In the genomic region with DNA sequence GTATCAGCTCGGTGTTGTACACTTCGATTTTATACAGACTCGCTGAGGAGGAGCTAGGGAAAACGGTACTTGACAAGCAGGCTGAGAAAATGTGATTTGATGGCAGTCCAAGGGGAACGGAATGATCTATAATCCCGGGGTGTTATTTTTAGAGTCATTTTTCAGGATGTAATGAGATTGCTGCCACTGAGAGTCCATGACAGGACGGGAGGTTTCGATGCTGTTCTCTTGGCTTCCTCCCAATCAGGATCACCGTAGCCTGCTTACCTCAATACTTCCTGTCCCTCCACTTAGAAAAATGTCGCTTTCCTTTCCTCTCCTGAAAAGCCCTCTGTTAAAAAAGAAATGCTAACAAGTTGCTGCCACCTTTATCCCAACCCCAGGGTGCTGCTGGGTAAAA, we compare ENCODE assay signal across 12 mouse cellular contexts.
DNase-seq lines count a peak whose midpoint lies in the region; ATAC-seq lines count a peak whose summit lies in the region.
"Had no signal": no experiment of that assay in that cellular context is flagged by ENCODE, and none has a peak within 500 bp of the region (broad histone marks: within the 10 kb centered on the region; RNA-seq: fewer than 3 reads in every experiment).

No protein-coding gene starts in this region.

- no peak for ATAC-seq in cerebellum, adult (ENCODE audit: insufficient number of reproducible peaks, low FRiP score, low TSS enrichment)
- ATAC-seq in hindbrain, embryonic 13.5 days (ENCODE audit: low FRiP score) = no peak
- ATAC-seq in hindbrain, embryonic 12.5 days (ENCODE audit: low FRiP score) = no peak
- ATAC-seq: forebrain, embryonic 14.5 days; intestine, embryonic 16.5 days had no signal

- H3K4me3 ChIP-seq in hindbrain, embryonic 13.5 days = no peak overlapping the region
- H3K4me3 ChIP-seq in hindbrain, embryonic 12.5 days = no peak overlapping the region
- H3K4me3 ChIP-seq: megakaryocyte, embryonic 14.5 days had no signal

- no peak overlapping the region for H3K4me2 ChIP-seq in hindbrain, embryonic 13.5 days
- H3K4me2 ChIP-seq in hindbrain, embryonic 12.5 days (replicated peaks) = no peak overlapping the region

- no peaks in the 10 kb centered on the region for H3K27me3 ChIP-seq in hindbrain, embryonic 13.5 days
- no peaks in the 10 kb centered on the region for H3K27me3 ChIP-seq in hindbrain, embryonic 12.5 days
- H3K27me3 ChIP-seq: megakaryocyte, embryonic 14.5 days had no signal

- H3K4me1 ChIP-seq in hindbrain, embryonic 13.5 days (replicated peaks) = peaks cover 15% of the 10 kb centered on the region
- H3K4me1 ChIP-seq in hindbrain, embryonic 12.5 days = peaks cover 4% of the 10 kb centered on the region; the same call in 1 of the 2 replicates
- H3K4me1 ChIP-seq: megakaryocyte, embryonic 14.5 days had no signal

- 66% methylated on average over 10 of the region's 10 CpGs for WGBS in hindbrain, embryonic 13.5 days
- 68% methylated on average over 10 of the region's 10 CpGs for WGBS in hindbrain, embryonic 12.5 days

- no peak overlapping the region for H3K9ac ChIP-seq in hindbrain, embryonic 13.5 days
- no peak overlapping the region for H3K9ac ChIP-seq in hindbrain, embryonic 12.5 days
- H3K9ac ChIP-seq: liver, embryonic 14.5 days had no signal

- intact Hi-C loops in heart, postnatal 10 days (cut with DNase I) = no loop called here

- H3K36me3 ChIP-seq in hindbrain, embryonic 13.5 days = no peaks in the 10 kb centered on the region
- no peaks in the 10 kb centered on the region for H3K36me3 ChIP-seq in hindbrain, embryonic 12.5 days

- DNase-seq in cerebellum, adult 9-11 months = peak; percentile 53
- DNase-seq in lung, postnatal 25 days (ENCODE audit: low spot score) = peak; percentile 9
- DNase-seq in lung, postnatal 10 days = no peak
- peak; percentile 24 to 33 for DNase-seq in heart, postnatal 10 days
- DNase-seq in urinary bladder, adult 2 months (ENCODE audit: low spot score) = no peak

- H3K9me3 ChIP-seq in hindbrain, embryonic 13.5 days = no peaks in the 10 kb centered on the region
- H3K9me3 ChIP-seq in hindbrain, embryonic 12.5 days (replicated peaks) = no peaks in the 10 kb centered on the region
- H3K9me3 ChIP-seq: megakaryocyte, embryonic 14.5 days had no signal

- H3K27ac ChIP-seq in hindbrain, embryonic 13.5 days = peak overlapping the region; percentile 44; the same call in 1 of the 2 replicates
- no peak overlapping the region for H3K27ac ChIP-seq in hindbrain, embryonic 12.5 days
- H3K27ac ChIP-seq: liver, embryonic 14.5 days had no signal

Comparison
In these comparisons a context has a peak if more than half of its experiments do, and no peak if none do; other contexts are left out.
1. DNase-seq: peak in cerebellum, adult 9-11 months (single experiment), lung, postnatal 25 days (single experiment) and heart, postnatal 10 days (2 of 2); none in lung, postnatal 10 days (single experiment) and urinary bladder, adult 2 months (single experiment).